Mouse (Mus musculus): Measurements from ENCODE around the gene Rin1. TPM values are rescaled to one million over a fixed set of nuclear protein-coding genes. Genes with fewer than 3 reads are reported as not detected.
A peak's percentile ranks its signal among the peaks of the same experiment; 100 is the strongest.

Rin1 gene
- polyA plus RNA-seq, 1 experiment from 2014 or later: 4.2 TPM

- Histone ChIP-seq H3K27ac (peak within 1 kb of the TSS; percentile 90), H3K4me1 (peaks cover 15% of the 10 kb centered on the region), H3K4me2 (peak within 1 kb of the TSS; percentile 81), H3K4me3 (replicated peaks) (peak within 1 kb of the TSS; percentile 61), H3K27me3 (no peaks in the 10 kb centered on the region), H3K9me3 (replicated peaks) (no peaks in the 10 kb centered on the region), H3K36me3 (peaks cover 18% of the 10 kb centered on the region), H3K9ac (peak within 1 kb of the TSS; percentile 54)
- WGBS: under 1% methylated on average over 62 of the region's 62 CpGs
- peak; percentile 95 for ATAC-seq (replicated peaks; ENCODE audit: low FRiP score)
Measured at GRCm38 (mm10) chr19:5023621-5024479, 26.4 kb upstream of the Rin1 start, which contains the start of gene Slc29a2. TSS of gene Slc29a2 (plus strand) at chr19:5023860.

- H3K4me3 ChIP-seq (replicated peaks): no peak overlapping the region
- H3K27ac ChIP-seq: no peak overlapping the region
- peaks cover 39% of the 10 kb centered on the region for H3K36me3 ChIP-seq
- H3K9me3 ChIP-seq (replicated peaks): no peaks in the 10 kb centered on the region
- H3K4me2 ChIP-seq: no peak overlapping the region
- no peak overlapping the region for H3K9ac ChIP-seq
- H3K4me1 ChIP-seq: peaks cover 15% of the 10 kb centered on the region
- no peaks in the 10 kb centered on the region for H3K27me3 ChIP-seq
- ATAC-seq (replicated peaks; ENCODE audit: low FRiP score): no peak
- 87% methylated on average over 8 of the region's 8 CpGs for WGBS
Measured at GRCm38 (mm10) chr19:5026111-5026510, 24.2 kb upstream of the Rin1 start.

GRCm38 (mm10) chr19:5032686-5033085 is 17.6 kb upstream of the Rin1 start:
- Histone ChIP-seq H3K4me3 (replicated peaks) (no peak overlapping the region), H3K4me2 (no peak overlapping the region), H3K9me3 (replicated peaks) (no peaks in the 10 kb centered on the region), H3K27me3 (no peaks in the 10 kb centered on the region), H3K9ac (no peak overlapping the region), H3K27ac (no peak overlapping the region), H3K36me3 (peaks cover 37% of the 10 kb centered on the region), H3K4me1 (peaks cover 3% of the 10 kb centered on the region)
- WGBS: 77% methylated on average over 3 of the region's 3 CpGs
- no peak for ATAC-seq (replicated peaks; ENCODE audit: low FRiP score)

GRCm38 (mm10) chr19:5036577-5036976 is 13.7 kb upstream of the Rin1 start:
- no peak for ATAC-seq (replicated peaks; ENCODE audit: low FRiP score)
- Histone ChIP-seq H3K36me3 (peaks cover 2% of the 10 kb centered on the region; the same call in 1 of the 2 replicates), H3K27ac (no peak overlapping the region), H3K9ac (no peak overlapping the region), H3K9me3 (replicated peaks) (no peaks in the 10 kb centered on the region), H3K27me3 (no peaks in the 10 kb centered on the region), H3K4me3 (replicated peaks) (no peak overlapping the region), H3K4me1 (peaks cover 25% of the 10 kb centered on the region), H3K4me2 (no peak overlapping the region)
- WGBS: 79% methylated on average over 4 of the region's 4 CpGs

- Histone ChIP-seq H3K27me3 (no peaks in the 10 kb centered on the region), H3K9me3 (replicated peaks) (no peaks in the 10 kb centered on the region), H3K27ac (peak overlapping the region; percentile 86), H3K36me3 (peaks cover 3% of the 10 kb centered on the region; the same call in 1 of the 2 replicates), H3K4me2 (peak overlapping the region; percentile 88), H3K4me3 (replicated peaks) (peak overlapping the region; percentile 94), H3K9ac (peak overlapping the region; percentile 84), H3K4me1 (peaks cover 34% of the 10 kb centered on the region)
- ATAC-seq (replicated peaks; ENCODE audit: low FRiP score): peak; percentile 44; the same call in 1 of the 2 replicates
- 6% methylated on average over 32 of the region's 32 CpGs for WGBS
Measured at GRCm38 (mm10) chr19:5037678-5038571, 12.4 kb upstream of the Rin1 start.

GRCm38 (mm10) chr19:5038709-5039156 is 11.5 kb upstream of the Rin1 start, which contains the start of the genes B4gat1 and AC124502.3:
TSS of gene B4gat1 (plus strand) at chr19:5038826.
TSS of gene AC124502.3 (plus strand) at chr19:5038891.
- Histone ChIP-seq H3K9me3 (replicated peaks) (no peaks in the 10 kb centered on the region), H3K4me2 (peak within 1 kb of the TSS; percentile 88), H3K27me3 (no peaks in the 10 kb centered on the region), H3K9ac (peak within 1 kb of the TSS; percentile 84), H3K36me3 (peaks cover 11% of the 10 kb centered on the region; the same call in 1 of the 2 replicates), H3K4me1 (peaks cover 34% of the 10 kb centered on the region), H3K27ac (peak within 1 kb of the TSS; percentile 86), H3K4me3 (replicated peaks) (peak within 1 kb of the TSS; percentile 94)
- peak; percentile 93 for ATAC-seq (replicated peaks; ENCODE audit: low FRiP score)
- under 1% methylated on average over 44 of the region's 44 CpGs for WGBS

- H3K9me3 ChIP-seq (replicated peaks): no peaks in the 10 kb centered on the region
- 0 out of 2 replicates have a peak overlapping the region, but pooled peaks have one; percentile 86 for H3K27ac ChIP-seq
- peaks cover 16% of the 10 kb centered on the region; the same call in 1 of the 2 replicates for H3K36me3 ChIP-seq
- peaks cover 34% of the 10 kb centered on the region for H3K4me1 ChIP-seq
- peak; percentile 26 for ATAC-seq (replicated peaks; ENCODE audit: low FRiP score)
- H3K4me2 ChIP-seq: peak overlapping the region; percentile 88
- H3K4me3 ChIP-seq (replicated peaks): peak overlapping the region; percentile 94
- H3K9ac ChIP-seq: peak overlapping the region; percentile 84
- 13% methylated on average over 41 of the region's 41 CpGs for WGBS
- H3K27me3 ChIP-seq: no peaks in the 10 kb centered on the region
Measured at GRCm38 (mm10) chr19:5039301-5040114, 10.8 kb upstream of the Rin1 start.

- H3K4me3 ChIP-seq (replicated peaks): peak within 1 kb of the TSS; percentile 94
- peak within 1 kb of the TSS; percentile 81 for H3K27ac ChIP-seq
- H3K4me1 ChIP-seq: peaks cover 34% of the 10 kb centered on the region
- 7% methylated on average over 40 of the region's 40 CpGs for WGBS
- H3K9ac ChIP-seq: peak within 1 kb of the TSS; percentile 78
- peaks cover 26% of the 10 kb centered on the region for H3K36me3 ChIP-seq
- peak; percentile 64 for ATAC-seq (replicated peaks; ENCODE audit: low FRiP score)
- no peaks in the 10 kb centered on the region for H3K9me3 ChIP-seq (replicated peaks)
- H3K4me2 ChIP-seq: peak within 1 kb of the TSS; percentile 88
- no peaks in the 10 kb centered on the region for H3K27me3 ChIP-seq
Measured at GRCm38 (mm10) chr19:5040862-5041523, 9.3 kb upstream of the Rin1 start, which contains the start of gene Brms1. TSS of gene Brms1 (plus strand) at chr19:5041354.

GRCm38 (mm10) chr19:5041588-5041987 is 8.7 kb upstream of the Rin1 start:
- Histone ChIP-seq H3K4me2 (peak overlapping the region; percentile 88), H3K27me3 (no peaks in the 10 kb centered on the region), H3K9me3 (replicated peaks) (no peaks in the 10 kb centered on the region), H3K4me3 (replicated peaks) (peak overlapping the region; percentile 94), H3K27ac (peak overlapping the region; percentile 81), H3K4me1 (peaks cover 34% of the 10 kb centered on the region), H3K9ac (peak overlapping the region; percentile 78), H3K36me3 (peaks cover 32% of the 10 kb centered on the region)
- 3% methylated on average over 16 of the region's 16 CpGs for WGBS
- no peak for ATAC-seq (replicated peaks; ENCODE audit: low FRiP score)

- H3K9me3 ChIP-seq (replicated peaks): no peaks in the 10 kb centered on the region
- no peak for ATAC-seq (replicated peaks; ENCODE audit: low FRiP score)
- WGBS: 82% methylated on average over 4 of the region's 4 CpGs
- no peaks in the 10 kb centered on the region for H3K27me3 ChIP-seq
- peaks cover 22% of the 10 kb centered on the region for H3K4me1 ChIP-seq
- no peak overlapping the region for H3K27ac ChIP-seq
- H3K4me3 ChIP-seq (replicated peaks): no peak overlapping the region
- H3K36me3 ChIP-seq: peaks cover 67% of the 10 kb centered on the region
- H3K4me2 ChIP-seq: no peak overlapping the region
- H3K9ac ChIP-seq: no peak overlapping the region
Measured at GRCm38 (mm10) chr19:5045531-5045930, 4.8 kb upstream of the Rin1 start.

All from kidney, embryonic 15.5 days (tissue).